Mouse (Mus musculus) layer of hippocampus, postnatal 25 days (tissue): ENCODE data around the gene Cyp26a1. TPM values are rescaled to one million over a fixed set of nuclear protein-coding genes. Genes with fewer than 3 reads are reported as not detected.

Experiments
- DNase-seq, 2 experiments: peaks; one replicate each; pipeline ENCODE4 v3.0.0; 2022; ENCODE audit warnings: mixed read lengths in 2 of 2, low spot score in 1 of 2; ENCODE audit errors: extremely low spot score in 1 of 2
- total RNA-seq, 2 experiments: library from RNA; stranded (reverse); gene quantifications; 2 replicates each; pipeline ENCODE4 v1.2.3; 2021

Cyp26a1 gene
- total RNA-seq, 2 experiments from 2014 or later, result 0.26 to 0.86 TPM

DNA sequence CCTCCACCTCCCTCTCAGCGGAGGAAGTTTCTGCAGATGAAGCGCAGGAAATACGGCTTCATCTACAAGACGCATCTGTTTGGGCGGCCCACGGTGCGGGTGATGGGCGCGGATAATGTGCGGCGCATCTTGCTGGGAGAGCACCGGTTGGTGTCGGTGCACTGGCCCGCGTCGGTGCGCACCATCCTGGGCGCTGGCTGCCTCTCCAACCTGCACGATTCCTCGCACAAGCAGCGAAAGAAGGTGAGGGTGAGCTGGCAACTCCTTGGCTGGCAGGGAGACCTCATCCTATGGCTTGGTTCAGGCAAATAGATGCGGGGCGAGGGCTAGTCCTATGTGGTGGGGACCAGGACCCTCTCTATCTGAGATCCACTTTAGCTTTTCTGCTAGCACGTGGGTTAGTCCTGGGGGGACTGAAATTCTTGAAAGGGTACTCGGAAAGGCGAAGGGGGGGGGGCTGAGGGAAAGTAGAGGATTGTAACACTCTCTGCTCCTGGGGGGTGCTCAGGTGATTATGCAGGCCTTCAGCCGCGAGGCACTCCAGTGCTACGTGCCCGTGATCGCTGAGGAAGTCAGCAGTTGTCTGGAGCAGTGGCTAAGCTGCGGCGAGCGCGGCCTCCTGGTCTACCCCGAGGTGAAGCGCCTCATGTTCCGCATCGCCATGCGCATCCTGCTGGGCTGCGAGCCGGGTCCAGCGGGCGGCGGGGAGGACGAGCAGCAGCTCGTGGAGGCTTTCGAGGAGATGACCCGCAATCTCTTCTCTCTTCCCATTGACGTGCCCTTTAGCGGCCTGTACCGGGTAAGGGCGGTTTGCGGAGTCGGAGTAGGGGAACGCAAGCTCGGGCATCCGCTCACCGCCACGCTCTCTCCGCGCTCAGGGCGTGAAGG lies 919 bp downstream of the Cyp26a1 start:
- no peak for DNase-seq

DNA sequence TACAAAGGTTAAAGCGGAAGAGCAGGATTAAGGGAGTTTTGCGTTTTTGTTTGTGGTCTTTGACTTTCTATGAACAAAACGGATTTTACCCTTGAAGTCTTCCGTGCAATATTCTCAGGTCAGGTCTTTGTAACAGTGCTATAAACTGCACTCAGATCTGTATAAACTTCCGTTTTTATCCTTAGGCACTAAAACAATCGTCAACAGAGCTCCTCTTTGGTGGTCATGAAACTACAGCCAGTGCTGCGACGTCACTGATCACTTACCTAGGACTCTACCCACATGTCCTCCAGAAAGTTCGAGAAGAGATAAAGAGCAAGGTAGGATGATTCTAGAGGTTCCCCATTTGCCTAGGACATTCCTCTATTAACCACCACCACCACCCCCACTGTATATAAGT lies 2.1 kb downstream of the Cyp26a1 start:
- DNase-seq, result no peak

DNA sequence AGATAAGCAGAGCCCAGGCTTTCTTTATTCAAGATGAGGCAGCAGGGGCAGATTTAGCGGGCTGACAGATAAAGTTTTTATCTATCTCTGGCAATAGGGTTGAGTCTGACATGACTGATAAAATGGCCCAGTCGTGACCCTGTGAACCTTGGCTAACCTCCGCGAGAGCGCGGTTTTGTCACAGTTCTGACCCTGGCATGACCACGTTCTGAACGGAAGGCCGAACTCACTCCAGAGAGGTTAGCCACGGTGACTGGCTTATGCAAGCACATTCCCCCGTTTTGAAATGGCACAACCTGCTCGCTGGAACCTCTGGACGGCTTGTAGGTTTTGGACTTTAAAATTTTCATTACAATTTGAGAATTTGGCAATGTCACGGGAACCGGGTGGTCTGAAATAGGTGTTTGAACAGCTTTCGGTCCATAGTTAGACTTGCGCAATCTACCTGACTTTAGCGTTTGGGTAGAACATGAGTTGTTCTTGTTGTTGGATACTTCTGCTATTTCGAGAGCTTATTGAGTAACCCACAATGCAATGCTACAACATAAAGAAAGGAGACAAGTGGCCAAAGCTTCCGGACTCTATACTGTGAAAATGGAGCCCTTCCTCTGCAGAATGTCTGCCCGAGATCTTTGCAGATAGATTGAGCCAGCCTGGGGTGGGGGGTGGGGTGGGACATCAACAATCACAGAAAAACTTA lies 4.9 kb downstream of the Cyp26a1 start:
- DNase-seq, result no peak

DNA sequence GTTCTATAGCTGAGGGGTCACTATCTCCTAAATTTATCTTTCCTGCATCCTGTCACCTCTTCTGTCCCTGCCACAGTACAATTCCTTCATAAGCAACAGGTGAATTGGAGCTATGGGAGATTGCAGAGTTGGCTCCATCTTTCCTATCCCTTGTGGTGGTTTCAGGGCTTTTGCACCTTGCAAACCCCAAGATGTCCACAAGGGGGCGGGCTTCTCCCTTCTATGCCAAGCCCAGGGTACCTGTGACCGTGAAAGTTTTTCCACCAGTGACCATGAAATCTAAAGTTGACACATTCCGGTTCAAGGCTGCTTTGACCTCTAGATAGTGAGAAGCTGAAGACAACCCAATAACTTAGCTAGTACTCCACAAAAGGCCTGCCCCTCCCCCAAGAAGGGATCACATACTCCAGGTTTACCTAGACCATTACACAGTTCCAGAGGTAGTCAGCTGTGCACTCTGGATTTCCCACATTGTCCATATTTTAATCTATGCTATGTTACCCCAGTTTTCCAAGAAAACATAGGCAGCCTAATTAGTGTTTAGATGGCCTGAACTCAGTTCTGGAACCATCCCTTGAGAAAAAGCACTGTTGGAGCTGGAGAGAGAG lies 6.4 kb downstream of the Cyp26a1 start:
- DNase-seq, result peak; percentile 62 to 92

DNA sequence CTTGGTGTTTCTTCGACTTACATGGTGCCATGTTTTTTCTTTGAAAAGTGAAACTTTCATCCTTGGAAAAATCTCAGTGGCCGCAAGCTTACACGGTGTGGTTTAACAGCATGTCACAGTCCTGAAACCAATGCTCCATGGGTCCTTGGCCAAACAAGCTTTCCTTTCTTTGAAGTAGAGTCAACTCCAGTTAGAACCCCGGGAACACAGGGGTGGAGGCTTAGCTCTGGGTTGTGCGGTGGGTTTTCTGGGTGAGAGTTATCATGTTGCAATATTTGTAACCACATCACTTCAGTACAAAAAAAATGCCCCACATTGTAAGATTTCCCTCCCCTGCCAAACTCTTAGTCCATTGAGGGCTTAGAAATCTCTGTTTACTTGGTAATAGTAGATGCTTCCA lies 8.1 kb downstream of the Cyp26a1 start:
- DNase-seq, result no peak

DNA sequence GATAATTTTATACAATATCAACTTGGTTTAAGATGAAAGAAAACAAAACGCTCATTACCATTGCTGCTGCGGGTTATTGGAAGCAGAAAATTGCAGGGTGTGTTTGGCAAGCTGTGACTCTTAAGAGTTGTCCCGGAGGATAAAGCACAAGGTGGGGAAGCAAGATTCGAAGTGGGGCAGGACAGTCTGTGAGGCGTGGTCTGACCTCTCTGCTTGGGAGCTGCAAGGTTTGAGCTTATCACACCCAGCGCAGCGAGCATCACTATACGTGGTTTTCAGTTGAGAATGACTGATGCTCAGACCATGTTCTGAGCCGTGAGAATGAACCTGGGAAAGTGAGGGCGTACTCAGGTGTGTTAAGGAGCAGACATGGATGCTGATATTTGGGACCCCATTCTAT lies 17.1 kb downstream of the Cyp26a1 start:
- no peak for DNase-seq

DNA sequence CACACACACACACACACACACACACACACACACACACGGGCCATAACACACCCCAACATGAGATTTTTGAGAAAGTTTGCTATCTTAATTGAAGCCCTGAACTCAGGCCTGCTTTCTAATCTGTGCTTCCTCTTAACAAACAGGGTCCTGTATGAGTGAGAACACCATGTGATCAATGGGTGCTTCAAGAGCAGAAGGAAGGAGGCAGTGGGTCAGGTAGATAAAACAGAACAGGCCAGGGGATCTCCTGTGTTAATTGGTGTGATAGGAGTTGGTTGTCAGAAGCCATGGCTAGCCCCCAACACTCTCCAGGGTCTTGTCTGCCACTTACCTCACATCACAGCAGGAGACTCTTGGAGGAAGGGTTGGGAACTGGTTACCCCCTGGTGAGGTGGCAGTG lies 18.4 kb downstream of the Cyp26a1 start:
- DNase-seq, result no peak

DNA sequence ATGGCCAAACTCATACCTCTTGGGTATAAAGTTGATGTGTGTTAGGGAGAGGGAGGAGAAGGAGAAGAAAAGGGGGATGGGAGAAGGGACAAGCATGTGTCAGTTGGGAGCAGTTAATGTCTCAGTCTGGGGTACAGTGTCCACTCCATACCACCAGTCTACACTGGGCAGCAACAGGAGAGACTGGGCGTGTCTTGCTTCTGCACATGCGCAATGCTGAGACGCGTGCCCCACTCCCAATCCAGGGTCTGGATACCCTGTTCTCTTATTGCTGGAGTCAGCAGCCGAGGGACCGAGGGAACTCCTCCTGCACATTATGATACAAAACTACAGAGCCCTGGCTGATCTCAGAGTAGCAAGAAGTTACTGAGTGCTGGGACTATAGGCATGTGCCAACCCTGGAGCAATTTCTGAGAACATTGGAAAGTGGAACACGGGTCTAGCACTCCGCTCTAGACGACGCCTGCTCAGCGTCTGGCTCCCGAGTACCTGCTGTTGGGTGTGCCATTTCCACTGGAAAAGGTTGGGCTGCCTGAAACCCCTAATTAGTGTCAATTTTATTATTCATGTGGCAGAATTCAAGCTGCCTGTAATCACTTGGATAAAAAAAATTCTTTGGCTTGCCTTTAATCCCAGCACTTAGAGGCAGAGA lies 19.1 kb downstream of the Cyp26a1 start:
- DNase-seq, result no peak

DNA sequence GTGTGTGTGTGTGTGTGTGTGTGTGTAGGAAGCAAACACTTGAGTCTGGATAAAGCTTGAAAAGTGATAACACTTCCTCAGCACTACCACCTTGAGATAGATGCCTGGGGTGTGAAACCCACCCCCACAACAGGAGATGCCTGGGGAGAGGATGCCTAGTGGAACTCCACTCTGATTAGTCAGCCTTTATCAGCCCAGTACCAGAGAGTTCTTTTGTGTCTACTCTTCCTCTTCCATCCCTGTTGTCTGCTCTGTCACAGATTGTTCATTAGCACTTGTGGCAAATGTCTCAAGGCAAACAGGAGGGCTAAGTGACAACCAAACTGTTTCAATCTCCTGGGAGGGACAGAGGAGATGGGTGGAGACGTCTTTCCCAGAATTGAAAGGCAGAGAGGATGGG lies 21.6 kb downstream of the Cyp26a1 start:
- no peak for DNase-seq

DNA sequence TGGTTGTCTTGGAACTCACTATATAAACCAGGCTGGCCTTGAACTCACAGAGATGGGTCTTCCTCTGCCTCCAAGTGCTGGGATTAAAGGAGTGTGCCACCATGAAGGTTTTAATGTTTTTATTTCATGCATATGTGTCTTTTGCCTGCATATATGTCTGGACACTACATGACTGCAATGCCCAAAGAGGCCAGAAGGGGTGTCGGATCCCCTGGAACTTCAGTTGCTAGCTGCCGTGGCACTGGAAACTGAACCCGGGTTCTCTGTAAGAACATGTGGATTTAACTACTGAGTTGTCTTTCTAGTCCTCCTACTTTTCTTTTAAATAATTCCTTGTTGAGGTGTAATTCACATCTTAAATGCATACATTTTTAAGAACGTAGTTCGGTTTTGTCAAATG lies 27.0 kb downstream of the Cyp26a1 start:
- no peak for DNase-seq

DNA sequence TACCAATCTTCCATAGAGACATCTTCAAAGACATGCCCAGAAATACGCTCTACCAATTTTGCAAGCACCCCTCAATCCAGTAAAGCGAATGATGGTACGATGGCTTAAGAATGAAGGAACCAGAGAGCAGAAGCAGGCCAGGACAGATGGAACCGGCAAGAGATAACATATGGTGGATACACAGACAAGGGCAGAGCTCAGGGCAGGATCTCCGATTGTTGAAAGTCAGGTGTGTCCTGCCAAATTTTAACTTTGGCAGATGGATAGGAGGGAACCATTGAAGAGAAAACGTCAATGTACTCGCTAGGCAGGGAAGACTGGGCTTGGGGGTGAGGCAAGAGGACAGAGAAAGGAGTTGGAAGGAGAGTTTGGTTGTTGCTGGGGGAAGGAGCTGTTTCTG lies 29.0 kb downstream of the Cyp26a1 start:
- no peak for DNase-seq

DNA sequence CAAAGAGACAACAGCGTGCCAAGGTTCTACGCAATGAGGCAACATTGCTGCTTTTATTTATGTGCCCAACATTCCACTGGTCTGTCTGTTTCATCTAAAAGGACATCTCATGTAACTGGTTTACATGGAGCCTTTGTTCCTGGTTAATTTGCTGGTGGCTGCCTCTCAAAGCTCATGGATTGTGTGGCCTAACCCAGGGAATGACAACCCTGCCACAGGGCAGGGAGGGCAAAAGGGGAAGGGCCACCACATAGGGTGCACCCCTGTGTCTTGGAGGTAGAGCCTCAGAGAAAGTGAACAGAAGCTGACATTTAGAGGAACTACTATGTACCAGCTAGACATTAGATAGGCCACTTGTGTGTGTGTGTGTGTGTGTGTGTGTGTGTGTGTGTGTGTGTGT lies 29.8 kb downstream of the Cyp26a1 start:
- no peak for DNase-seq

DNA sequence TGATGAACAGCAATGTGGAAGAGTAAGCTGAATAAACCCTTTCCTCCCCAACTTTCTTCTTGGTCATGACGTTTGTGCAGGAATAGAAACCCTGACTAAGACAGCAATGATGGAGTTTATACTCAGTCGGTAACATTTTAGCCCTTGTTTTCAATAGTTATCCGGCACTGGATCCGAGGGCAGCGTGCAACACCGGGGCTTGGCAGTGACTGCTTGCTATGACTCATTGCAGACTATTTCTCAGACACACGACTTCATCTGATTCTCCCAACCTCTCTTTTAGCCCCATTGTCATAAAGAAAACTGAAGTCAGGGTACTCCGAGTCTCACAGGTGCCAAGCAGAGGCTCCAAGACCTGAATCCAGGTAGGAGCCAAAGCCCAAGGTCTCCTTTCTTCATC lies 37.8 kb downstream of the Cyp26a1 start:
- DNase-seq, result no peak

DNA sequence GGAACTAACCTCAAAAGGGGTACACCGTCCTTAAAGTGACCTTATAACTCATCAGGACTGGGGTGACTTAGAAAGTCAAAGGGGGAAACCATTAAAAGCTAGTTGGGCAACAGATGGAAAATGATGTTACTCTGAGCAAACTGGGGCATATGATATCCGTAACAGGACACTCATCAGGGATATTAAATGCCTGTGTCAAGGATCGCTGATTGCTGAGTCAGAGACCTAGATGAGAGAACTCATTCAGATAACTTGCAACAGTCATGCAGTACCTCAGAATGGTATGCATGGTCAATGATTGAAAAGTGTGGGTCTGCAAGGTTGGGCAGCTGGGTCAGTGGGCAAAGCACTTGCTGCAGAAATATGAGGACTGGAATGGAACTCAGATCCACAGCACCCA lies 41.0 kb downstream of the Cyp26a1 start:
- DNase-seq, result no peak

DNA sequence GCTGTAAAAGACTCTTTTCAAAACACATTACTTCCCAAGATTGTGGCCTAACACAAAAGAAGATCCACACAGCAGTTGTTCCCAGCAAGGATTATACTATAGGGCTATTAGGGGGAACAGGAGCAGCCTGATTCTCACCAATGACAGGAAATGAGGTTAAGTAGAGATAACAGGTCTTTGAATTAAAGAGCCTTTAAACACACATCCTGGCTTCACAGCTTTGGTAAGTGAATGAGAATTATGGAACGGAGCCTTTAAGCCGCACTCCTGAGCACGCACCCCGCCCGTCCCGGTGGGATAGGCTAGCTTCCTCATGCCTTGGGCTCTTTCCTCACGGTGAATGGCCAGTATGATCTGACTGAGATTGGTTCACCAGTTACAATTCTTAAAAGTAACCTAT lies 42.4 kb downstream of the Cyp26a1 start:
- DNase-seq, result no peak

Other genes with a start within 250 kb of the Cyp26a1 start
- gene Exoc6, start 147.4 kb upstream of the Cyp26a1 start, total RNA-seq, result 10 to 100 TPM; 50.8 to 52.3 TPM
- gene Cyp26c1, start 12.2 kb upstream of the Cyp26a1 start, total RNA-seq, result under 1 TPM; 0.15 to 0.28 TPM